Mouse (Mus musculus): ENCODE measurements around the gene Polr2e.

The Polr2e gene

GRCm38 (mm10) chr10:80017771-80018170 lies 21.8 kb downstream of the Polr2e start:
- no peak for TF ChIP-seq GATA4 (IDR thresholded peaks at IDR 0.05; ENCODE audit: insufficient replicate concordance, low read length)

- TF ChIP-seq GATA4 (IDR thresholded peaks at IDR 0.05; ENCODE audit: insufficient replicate concordance, low read length) = no peak
Observed at GRCm38 (mm10) chr10:80017361-80017760, 22.2 kb downstream of the Polr2e start.

- no peak for TF ChIP-seq GATA4 (IDR thresholded peaks at IDR 0.05; ENCODE audit: insufficient replicate concordance, low read length)
Observed at GRCm38 (mm10) chr10:80016931-80017330, 22.7 kb downstream of the Polr2e start.

GRCm38 (mm10) chr10:80016511-80016910 lies 23.1 kb downstream of the Polr2e start, which contains the start of gene Arhgap45:
TSS of gene Arhgap45 (plus strand) at chr10:80016653.
- TF ChIP-seq GATA4 (IDR thresholded peaks at IDR 0.05; ENCODE audit: insufficient replicate concordance, low read length) = no peak

GRCm38 (mm10) chr10:80015583-80015982 lies 24.0 kb downstream of the Polr2e start:
- TF ChIP-seq GATA4 (IDR thresholded peaks at IDR 0.05; ENCODE audit: insufficient replicate concordance, low read length) = no peak

GRCm38 (mm10) chr10:80014484-80015290 lies 24.9 kb downstream of the Polr2e start:
- TF ChIP-seq GATA4 (IDR thresholded peaks at IDR 0.05; ENCODE audit: insufficient replicate concordance, low read length) = no peak

GRCm38 (mm10) chr10:80013609-80014008 lies 26.0 kb downstream of the Polr2e start:
- no peak for TF ChIP-seq GATA4 (IDR thresholded peaks at IDR 0.05; ENCODE audit: insufficient replicate concordance, low read length)

GRCm38 (mm10) chr10:80011740-80012139 lies 27.9 kb downstream of the Polr2e start:
- no peak for TF ChIP-seq GATA4 (IDR thresholded peaks at IDR 0.05; ENCODE audit: insufficient replicate concordance, low read length)

- TF ChIP-seq GATA4 (IDR thresholded peaks at IDR 0.05; ENCODE audit: insufficient replicate concordance, low read length) = no peak
Observed at GRCm38 (mm10) chr10:80004233-80004705, 35.3 kb downstream of the Polr2e start.

GRCm38 (mm10) chr10:80003374-80004232 lies 36.0 kb downstream of the Polr2e start:
- peak; percentile 81; the same call in 1 of the 2 replicates for TF ChIP-seq GATA4 (IDR thresholded peaks at IDR 0.05; ENCODE audit: insufficient replicate concordance, low read length)

GRCm38 (mm10) chr10:80002829-80003228 lies 36.8 kb downstream of the Polr2e start:
- no peak for TF ChIP-seq GATA4 (IDR thresholded peaks at IDR 0.05; ENCODE audit: insufficient replicate concordance, low read length)

GRCm38 (mm10) chr10:80001945-80002344 lies 37.6 kb downstream of the Polr2e start:
- TF ChIP-seq GATA4 (IDR thresholded peaks at IDR 0.05; ENCODE audit: insufficient replicate concordance, low read length) = no peak

- TF ChIP-seq GATA4 (IDR thresholded peaks at IDR 0.05; ENCODE audit: insufficient replicate concordance, low read length) = no peak
Observed at GRCm38 (mm10) chr10:79997819-79998218, 41.8 kb downstream of the Polr2e start.

GRCm38 (mm10) chr10:79997034-79997760 lies 42.4 kb downstream of the Polr2e start:
- no peak for TF ChIP-seq GATA4 (IDR thresholded peaks at IDR 0.05; ENCODE audit: insufficient replicate concordance, low read length)

Measured in liver, adult (tissue).